Mouse (Mus musculus): ENCODE results near the gene Tmem19.
"Not testable (repeated sequence)": the region's sequence is repeated elsewhere in the genome, so short reads cannot be mapped to it uniquely, and the experiment has no call there.

Tmem19 gene

DNA sequence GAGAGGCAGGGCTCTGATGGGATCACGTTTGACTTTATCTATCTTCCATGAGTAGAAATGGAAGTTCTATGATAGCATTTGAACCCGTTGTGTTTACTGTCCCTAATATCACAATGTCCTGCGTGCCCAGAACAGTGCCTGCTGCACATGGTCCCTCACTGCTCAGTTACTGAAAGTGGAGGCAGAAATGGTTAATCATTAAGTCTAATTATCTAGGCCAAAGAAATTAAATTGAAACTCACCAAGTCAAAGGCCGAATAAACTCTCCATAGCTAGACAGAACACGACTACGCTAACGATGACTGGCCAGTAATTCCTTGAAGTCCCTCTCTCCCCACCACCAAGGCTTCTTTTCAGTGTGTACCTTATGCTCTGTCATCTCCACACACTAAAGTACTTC lies 12.8 kb downstream of the Tmem19 start:
- no peak for DNase-seq (ENCODE audit: inconsistent age in 2 of 2, low spot score in 1 of 2)

DNA sequence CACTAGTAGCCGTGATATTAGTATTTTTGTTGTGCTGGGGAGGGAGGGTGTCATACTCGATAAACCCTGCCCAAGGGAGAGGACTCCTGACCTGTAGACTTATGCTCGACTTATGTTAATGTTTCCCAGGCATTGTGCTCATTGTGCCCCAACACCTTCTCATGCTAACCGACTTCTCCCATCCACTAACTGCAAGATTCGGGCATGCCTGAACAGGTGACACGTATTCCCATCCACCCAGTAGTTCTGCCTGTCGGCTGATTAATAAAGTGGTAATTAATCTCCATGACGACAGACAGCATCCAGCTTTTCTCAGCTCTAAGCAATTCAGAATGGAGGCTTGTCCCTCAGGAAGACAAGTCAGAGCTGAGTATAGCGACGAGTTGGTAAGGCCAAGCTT lies 13.3 kb downstream of the Tmem19 start:
- no peak for DNase-seq (ENCODE audit: inconsistent age in 2 of 2, low spot score in 1 of 2)

DNA sequence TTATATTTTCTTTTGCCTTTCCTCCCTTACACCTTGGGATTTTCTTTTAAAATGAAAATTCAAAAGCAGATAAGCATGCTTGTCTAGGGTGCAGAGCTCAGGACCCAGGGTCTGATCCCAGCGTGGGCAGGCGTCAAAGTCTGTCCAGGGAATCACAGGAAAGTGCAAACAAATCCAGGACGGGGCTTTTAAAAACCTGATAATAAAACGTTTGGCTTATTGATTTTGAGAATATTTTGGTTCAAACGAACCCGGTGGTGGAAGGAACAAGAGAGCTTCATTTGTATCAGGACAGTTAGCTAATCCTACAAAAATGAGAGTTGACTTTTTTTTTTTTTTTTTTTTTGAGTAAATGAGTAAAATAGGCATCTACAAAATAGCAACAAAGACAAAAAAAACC lies 14.2 kb downstream of the Tmem19 start:
- no peak for DNase-seq (ENCODE audit: inconsistent age in 2 of 2, low spot score in 1 of 2)

DNA sequence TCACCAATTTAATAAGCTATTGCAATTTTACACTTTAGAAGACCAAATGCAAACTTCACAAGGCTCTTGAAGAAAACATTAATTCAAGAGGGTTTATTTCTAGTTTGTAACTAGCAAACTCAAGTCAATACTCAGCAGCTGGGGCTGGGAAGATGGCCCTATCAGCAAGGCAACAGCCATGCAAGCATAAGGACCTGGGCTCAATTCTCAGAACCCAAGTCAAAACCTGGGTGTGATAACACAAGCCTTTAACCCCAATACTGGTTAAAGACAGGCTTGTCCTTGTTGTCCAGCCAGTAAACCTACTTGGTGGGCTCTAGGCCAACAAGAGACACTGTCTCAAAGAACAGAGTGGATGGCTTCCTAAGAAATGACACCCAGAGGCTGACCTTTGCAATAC lies 15.9 kb downstream of the Tmem19 start:
- DNase-seq (ENCODE audit: inconsistent age in 2 of 2, low spot score in 1 of 2), result no peak

DNA sequence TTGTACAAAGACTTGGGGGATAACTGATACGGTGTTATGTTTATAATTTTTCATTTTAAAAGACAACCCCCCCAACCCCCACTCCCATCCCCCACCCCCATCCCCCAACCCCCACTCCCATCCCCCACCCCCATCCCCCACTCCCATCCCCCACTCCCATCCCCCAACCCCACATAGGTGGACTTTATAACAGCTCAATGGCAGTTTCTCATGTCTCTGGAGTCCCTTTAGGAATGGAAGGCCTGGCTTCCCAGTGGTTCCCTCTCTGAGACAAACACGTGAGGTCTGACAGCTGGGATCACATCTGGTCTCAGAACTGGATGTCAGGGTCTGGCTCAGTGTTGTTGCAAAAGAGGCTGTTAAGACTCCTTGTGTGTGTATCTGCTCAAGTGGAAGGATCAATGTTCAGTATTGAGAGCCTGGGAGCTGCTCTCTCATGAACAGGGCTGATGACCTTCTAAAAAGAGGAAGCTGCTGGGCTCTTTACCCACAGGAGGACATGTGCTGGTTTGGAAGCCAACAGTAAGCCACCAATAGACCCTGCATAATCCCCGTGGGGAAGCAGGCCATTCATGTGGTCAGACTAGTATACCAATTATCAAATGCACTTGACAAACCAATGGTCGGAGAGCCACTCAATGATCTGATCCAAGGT lies 19.4 kb downstream of the Tmem19 start:
- no peak for DNase-seq (ENCODE audit: inconsistent age in 2 of 2, low spot score in 1 of 2)

DNA sequence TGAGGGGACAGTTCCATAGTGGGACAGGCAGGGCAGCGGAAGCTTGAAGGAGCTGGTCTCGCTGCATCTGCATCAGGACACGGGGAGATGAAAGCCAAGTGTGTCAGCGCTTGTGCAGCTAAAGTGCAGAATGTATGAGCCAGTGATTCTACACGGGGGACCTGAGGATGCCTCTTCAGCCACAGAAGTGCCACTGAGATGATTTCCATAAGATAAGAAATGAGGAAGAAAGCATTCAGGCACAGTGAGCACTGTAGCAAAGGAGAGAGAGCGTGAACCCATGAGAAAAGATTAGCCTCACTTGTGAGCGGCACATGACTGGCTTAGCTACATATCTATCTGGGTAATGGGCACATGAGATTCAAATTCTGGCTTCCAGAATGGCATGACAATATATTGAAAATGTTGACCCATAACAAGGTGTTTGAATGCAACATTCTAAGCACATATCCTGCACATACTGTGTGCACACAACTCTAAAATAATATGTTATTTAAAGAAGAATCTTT lies 22.4 kb downstream of the Tmem19 start:
- DNase-seq (ENCODE audit: inconsistent age in 2 of 2, low spot score in 1 of 2), result no peak

DNA sequence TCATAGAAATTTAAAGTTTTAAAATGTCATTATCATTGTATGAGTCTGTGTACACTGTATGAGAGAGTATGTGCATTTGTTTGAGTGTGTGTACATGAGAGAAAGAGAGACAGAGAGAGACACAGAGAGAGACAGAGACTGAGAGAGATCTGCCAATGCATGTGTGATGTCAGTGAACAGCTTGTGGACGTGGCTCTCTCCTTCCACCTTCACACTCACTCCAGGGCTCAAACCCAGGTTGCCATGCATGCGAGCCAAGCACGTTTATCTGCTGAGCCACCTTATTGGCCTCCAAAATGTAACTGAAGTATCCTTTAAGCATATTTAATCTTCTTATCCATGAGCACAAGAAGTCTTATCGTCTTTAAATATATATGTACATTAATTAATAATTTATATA lies 25.4 kb downstream of the Tmem19 start:
- DNase-seq (ENCODE audit: inconsistent age in 2 of 2, low spot score in 1 of 2), result no peak

DNA sequence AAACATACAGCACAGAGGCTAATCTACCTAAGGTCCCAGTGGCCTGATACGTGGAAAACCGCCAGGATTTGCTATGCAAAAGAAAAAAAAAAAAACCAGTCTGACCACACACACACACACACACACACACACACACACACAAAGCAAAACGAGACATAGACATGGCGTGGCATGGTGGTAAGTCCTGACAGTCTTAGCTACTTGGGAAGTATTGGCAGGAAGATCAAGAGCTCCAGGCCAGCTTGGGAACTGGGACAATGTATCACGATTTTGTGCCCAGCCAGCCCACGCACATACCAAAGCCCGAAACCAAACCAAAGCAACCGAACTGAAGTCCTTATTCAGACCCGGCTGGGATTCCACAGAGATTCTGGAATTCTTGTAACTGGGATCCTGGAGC lies 28.8 kb downstream of the Tmem19 start:
- no peak for DNase-seq (ENCODE audit: inconsistent age in 2 of 2, low spot score in 1 of 2)

DNA sequence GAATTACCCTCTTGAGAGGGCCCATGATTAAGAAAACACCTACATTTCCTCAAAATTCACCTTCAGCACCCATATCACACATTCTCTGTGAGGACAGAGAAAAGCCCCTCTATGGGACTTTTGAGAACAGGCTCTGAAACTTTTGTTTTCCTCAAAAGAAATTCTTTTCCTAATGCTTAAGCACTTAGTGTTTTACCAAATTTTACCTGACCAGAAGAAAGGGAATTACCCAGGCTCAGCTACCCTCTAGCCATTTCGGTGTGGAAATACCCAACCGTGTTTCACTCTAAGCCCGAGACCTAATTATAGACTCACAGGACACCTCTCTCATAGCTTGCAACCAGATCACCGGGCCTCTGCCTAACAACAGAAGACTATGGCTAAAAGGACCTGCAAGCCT lies 29.3 kb downstream of the Tmem19 start:
- no peak for DNase-seq (ENCODE audit: inconsistent age in 2 of 2, low spot score in 1 of 2)

DNA sequence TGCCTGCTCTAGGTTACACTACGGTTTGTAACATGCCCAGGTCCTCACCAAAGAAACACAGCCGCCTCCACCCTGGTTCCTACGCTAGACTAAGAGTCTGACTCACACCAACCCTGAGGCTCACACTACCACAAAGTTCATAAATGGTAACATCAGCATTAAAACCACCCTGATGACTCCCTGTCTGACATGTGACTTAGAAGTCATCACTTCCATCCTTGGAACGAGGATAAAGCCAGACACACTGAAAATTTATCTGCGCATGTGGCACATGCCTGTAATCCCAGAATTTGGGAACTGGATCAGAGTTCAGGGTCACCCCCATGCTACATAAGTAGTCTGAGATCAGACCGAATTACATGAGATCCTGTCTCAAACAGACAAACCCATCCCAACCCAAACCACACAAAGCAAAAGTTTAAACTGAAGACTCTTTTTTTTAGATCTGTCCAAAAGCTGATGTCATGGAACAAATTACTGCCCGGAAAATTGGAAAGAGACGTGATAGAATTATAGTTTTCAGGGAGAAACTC lies 29.8 kb downstream of the Tmem19 start:
- DNase-seq (ENCODE audit: inconsistent age in 2 of 2, low spot score in 1 of 2), result peak; percentile 33 to 69

DNA sequence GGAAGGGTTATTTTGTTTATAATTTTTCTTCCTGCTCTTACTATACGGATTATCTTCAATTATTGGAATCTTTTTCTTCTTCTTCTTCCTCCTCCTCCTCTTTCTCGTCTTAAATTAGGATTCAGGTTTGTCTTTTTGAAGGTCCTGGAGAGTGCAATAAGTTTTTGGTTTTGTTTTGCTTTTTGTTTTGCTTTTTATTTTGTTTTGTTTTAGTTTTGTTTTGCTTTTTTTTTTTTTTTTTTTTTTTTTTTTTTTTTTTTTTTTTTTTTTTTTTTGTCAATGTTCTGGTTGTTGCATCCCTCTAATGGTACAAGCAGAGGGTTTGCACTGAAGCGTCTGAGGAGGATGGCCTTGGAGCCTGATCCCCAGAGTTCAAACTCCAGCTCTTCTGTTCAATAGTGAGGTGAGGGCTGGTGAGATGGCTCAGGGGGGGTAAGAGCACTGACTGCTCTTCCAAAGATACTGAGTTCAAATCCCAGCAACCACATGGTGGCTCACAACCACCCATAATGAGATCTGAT lies 33.2 kb downstream of the Tmem19 start:
- DNase-seq (ENCODE audit: inconsistent age in 2 of 2, low spot score in 1 of 2), result no peak

DNA sequence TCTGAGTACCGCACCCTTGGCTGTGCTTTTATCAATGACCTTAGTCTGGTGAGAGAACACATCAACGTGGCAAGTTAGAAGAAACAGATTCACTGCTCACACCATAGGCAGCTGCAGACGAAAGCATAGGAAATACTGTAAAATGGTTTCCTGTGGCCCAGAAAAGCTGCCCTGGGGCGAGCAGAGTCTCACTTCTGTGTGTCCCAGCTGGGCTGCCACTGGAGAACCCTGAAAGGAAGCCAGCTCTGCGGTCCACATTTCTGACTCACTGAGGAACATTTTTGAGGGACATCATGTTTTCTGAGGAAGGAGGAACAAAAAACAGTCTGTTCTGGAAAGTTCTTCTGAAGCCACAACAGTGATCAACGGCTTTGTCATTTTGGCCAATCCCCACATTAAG lies 33.8 kb downstream of the Tmem19 start:
- peak; percentile 69 to 77 for DNase-seq (ENCODE audit: inconsistent age in 2 of 2, low spot score in 1 of 2)

DNA sequence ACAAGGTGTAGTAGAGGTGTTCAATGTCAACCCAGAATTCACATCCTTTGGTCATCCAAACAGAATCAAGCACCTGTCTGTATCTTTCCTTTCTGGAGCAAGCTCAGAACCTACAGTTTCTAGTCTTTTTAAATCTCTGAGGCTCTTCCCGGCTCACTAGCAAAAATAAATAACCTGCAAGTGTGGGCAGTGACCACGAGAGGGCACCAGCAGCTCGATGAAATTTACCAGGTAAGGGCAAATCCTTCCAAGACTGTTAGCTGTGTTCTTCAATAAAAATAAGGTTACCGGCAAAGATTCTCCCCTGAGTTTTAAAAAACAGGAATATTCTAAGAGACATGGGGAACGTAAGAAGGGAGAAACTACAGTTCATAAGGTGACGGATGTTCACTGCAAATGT lies 39.0 kb downstream of the Tmem19 start:
- peak; percentile 65 to 89 for DNase-seq (ENCODE audit: inconsistent age in 2 of 2, low spot score in 1 of 2)

DNA sequence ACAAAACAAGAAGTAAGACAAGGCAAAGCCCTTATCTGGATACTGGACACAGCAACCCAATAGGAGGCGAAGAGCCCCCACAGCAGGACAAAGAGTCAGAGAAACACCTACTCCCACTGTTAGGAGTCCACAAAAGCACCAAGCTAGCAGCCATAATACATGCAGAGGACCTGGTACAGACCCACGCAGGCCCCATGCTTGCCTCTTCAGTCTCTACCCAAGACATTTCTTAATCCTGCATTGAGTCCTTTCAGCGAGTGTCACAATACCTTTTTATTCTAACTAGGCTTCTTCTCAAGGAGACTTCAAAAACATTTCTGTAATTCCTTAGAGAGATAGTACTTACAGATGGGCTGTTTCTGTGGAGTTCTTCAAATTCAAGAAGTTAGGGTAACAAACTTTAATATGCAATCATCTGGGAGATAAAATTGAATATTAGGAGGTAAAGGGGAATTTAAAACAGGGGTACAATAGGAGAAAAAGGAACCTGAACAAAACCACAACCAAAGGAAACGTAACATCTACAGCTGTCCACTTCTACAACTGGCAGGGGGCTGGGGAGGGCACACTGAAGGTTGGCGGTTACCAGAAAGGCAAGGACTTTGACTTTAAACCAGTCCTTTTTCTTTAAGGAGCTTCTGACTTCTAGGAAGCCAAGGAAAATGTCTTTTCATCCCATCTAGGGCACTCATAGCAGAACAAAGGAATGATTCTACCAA lies 40.8 kb downstream of the Tmem19 start:
- DNase-seq (ENCODE audit: inconsistent age in 2 of 2, low spot score in 1 of 2), result no peak

DNA sequence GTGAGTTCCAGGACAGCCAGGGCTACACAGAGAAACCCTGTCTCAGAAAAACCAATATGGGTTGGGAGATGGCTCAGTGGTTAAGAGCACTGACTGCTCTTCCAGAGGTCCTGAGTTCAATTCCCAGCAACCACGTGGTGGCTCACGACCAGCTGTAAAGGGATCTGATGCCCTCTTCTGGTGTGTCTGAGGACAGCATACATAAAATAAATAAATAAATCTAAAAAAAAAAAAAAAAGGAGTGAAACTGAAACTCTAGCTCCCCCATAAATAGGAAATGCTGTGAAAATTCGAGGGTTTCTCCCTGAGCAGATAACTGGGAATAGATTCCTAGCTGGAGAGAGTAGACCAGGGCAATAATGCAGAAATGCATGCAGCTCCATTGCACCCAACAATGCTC lies 43.9 kb downstream of the Tmem19 start:
- DNase-seq (ENCODE audit: inconsistent age in 2 of 2, low spot score in 1 of 2), result not testable (repeated sequence)

DNA sequence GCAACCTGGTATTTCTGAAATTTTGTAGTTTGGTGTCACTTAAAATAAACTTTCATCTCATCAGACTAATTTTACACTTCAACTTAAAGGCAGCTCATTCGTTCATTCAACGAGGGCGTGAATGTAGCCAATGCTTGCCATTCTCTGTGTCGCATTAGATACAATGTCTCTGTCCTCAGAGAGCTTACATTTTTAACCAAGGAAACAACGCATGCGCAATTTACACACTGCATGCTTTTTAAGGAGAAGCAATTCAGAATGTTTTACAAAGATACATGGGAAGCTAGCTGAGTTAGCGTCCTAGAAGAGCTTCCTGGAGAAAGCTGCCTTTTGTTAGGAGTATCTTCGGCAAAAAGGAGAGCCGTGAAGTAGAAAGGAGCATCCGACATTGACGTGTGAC lies 46.0 kb downstream of the Tmem19 start:
- DNase-seq (ENCODE audit: inconsistent age in 2 of 2, low spot score in 1 of 2), result peak in 1 of 2 experiments; percentile 48

DNA sequence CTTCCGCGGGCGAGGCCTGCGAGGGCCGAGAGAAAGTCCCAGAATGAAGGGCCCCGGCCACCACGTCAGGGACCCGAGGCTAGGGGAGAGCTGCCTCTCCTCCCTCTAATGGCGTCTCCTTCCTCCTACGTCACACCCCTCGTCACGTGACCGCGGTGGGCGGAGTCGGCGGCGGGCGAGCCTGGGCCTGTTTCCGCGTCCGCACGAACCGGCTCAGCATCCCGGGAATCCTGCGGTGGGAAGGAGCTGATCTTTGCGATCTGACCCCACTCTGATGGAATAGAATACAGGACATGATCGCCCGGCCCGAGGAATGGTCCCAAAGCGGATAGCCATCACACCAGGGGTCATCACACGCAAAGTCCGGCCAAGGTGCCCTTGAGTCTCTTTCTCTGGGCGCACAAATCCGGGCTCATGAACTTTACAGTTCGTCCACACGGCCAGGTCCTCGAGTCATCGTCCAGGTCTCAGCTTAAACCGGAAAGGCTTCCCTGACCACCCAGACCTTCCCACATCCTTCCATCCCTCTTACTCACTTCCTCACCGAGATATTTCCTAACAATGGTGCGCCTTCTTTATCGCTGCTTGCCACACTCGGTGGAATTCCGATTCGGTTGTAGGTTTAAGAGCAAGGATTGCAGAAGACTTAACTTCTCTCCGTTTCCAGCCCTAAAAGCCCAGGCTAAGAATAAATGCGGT lies 46.7 kb downstream of the Tmem19 start, which contains the start of gene Rab21:
TSS of gene Rab21 (minus strand) at position 122 of the 699 bp plus-strand sequence.
- DNase-seq (ENCODE audit: inconsistent age in 2 of 2, low spot score in 1 of 2), result peak; percentile 97 to 100

DNA sequence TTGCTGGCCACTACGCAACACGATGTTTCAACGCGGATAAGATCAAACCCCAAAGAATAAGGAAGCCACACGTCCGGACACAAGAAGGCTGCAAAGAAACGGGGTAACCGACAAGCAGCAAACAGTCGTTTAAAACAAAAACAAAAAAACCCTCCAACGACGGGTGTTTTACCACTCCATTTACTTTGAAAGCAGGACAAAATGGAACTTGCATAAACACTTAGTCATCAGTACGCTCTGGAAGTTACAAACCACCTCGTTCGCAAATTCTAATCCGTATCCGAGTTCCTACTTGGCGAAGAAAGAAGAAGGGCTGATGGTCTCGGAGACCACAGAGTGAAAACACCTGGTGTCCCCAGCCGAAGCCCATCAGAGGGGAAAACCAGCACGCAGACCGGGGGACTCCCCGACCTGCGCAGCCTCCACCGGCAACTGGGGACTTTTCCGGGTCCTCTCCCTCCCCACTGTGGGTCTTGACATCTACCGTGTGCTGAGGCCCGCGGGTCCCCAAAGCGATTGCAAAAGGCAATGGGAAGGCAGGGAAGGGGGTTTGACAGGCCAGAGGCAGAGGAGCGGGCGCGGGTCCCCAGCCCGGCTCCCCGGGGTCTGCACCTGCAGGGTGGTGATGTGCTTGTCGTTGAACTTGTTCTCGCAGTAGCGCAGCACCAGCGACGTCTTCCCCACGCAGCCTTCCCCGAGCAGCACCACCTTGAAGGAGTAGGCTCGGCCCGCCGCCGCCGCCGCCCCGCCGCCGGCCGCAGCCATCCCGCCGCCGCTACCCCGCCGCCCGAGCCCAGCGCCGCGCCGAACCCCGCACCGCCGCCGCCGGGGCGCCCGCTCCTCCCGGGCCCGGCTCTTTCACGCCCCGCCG lies 47.5 kb downstream of the Tmem19 start:
- peak; percentile 63 to 88 for DNase-seq (ENCODE audit: inconsistent age in 2 of 2, low spot score in 1 of 2)

DNA sequence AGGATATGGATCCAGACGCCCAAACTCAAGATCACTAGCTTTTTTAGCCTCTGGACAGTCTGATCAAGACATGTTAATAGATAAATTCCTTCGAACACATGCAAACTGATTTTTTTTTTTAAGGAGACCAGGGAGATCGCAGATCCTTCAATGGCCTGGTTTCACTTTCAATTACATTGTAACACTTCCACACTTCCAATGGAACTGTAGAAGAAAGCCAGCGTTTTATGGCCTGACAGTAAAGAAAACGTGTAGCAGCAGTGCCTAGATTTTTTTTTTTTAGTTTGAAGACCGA lies 48.1 kb downstream of the Tmem19 start:
- no peak for DNase-seq (ENCODE audit: inconsistent age in 2 of 2, low spot score in 1 of 2)

DNA sequence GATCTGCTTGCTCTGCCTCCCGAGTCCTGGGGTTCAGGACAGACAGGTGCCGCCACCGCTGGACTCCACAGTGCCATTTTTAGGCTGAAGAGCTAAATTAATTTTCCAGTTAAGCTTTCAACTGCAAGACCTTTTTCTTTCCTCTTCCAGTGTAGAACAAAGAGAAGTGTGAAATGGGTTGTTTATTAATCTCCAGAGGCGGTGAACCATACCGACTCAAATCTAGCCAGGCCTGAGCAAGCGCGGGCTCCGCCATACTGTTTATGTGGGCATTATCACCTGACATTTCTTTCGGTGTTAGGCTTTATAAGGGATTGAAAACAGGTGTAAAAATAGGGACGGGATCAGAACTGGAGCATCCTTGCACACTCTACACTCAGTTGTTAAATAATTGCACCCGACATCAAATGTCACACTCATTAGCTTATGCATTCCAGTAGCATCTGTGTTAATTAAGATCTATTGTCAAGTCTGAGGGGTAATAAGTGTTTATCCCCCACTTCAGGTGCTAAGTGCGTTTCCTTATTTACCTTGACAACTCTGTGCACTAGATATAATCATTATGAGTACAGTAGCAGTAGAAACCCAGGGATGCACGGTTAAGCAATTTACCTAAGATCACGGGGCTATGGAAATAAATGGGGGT lies 48.5 kb downstream of the Tmem19 start:
- DNase-seq (ENCODE audit: inconsistent age in 2 of 2, low spot score in 1 of 2), result peak in 1 of 2 experiments; percentile 29

Data from adrenal gland, adult (tissue).